Comparison of ENCODE assay signal across 9 mouse cellular contexts in genomic region chr7:98729661-98730271, GRCm38 (mm10). TPM values are rescaled to one million over a fixed set of nuclear protein-coding genes. Genes with fewer than 3 reads are reported as not detected.
A peak's percentile ranks its signal among the peaks of the same experiment; 100 is the strongest.
DNase-seq lines count a peak whose midpoint lies in the region; ATAC-seq and TF ChIP-seq lines count a peak whose summit lies in the region.
"Had no signal": no experiment of that assay in that cellular context is flagged by ENCODE, and none has a peak within 500 bp of the region (broad histone marks: within the 10 kb centered on the region; RNA-seq: fewer than 3 reads in every experiment).

No protein-coding gene starts in this region.

- no peaks in the 10 kb centered on the region for H3K4me1 ChIP-seq in liver, embryonic 11.5 days (replicated peaks; ENCODE audit: control insufficient read depth, insufficient read depth, low read length)
- H3K4me1 ChIP-seq in liver, postnatal 0 days (ENCODE audit: insufficient read depth) = no peaks in the 10 kb centered on the region
- H3K4me1 ChIP-seq in hindbrain, embryonic 16.5 days (ENCODE audit: control insufficient read depth, insufficient read depth, low read depth, low read length) = peaks cover 10% of the 10 kb centered on the region
- H3K4me1 ChIP-seq in midbrain, postnatal 0 days (ENCODE audit: insufficient read depth, low read length) = no peaks in the 10 kb centered on the region
- H3K4me1 ChIP-seq: liver, embryonic 15.5 days had no signal

- no peak for TF ChIP-seq CTCF in liver, postnatal 0 days (IDR thresholded peaks at IDR 0.05; ENCODE audit: low read depth)
- no peak for TF ChIP-seq CTCF in midbrain, postnatal 0 days (IDR thresholded peaks at IDR 0.05)

- 29% methylated on average over 19 of the region's 19 CpGs for WGBS in liver, embryonic 11.5 days
- WGBS in liver, postnatal 0 days (ENCODE audit: insufficient replicate concordance) = 29% methylated on average over 19 of the region's 19 CpGs
- WGBS in hindbrain, embryonic 16.5 days = 10% methylated on average over 19 of the region's 19 CpGs
- 9% methylated on average over 19 of the region's 19 CpGs for whole genome bisulfite sequencing in midbrain, postnatal 0 days

- no peak overlapping the region for H3K9ac ChIP-seq in liver, embryonic 11.5 days (ENCODE audit: low read depth, low read length)
- H3K9ac ChIP-seq in liver, postnatal 0 days (replicated peaks) = no peak overlapping the region
- peak overlapping the region; percentile 1; the same call in 1 of the 2 replicates for H3K9ac ChIP-seq in hindbrain, embryonic 16.5 days (ENCODE audit: low read depth, low read length)
- peak overlapping the region; percentile 39; the same call in 1 of the 2 replicates for H3K9ac ChIP-seq in midbrain, postnatal 0 days (replicated peaks; ENCODE audit: low read length, poor library complexity, severe bottlenecking)
- H3K9ac ChIP-seq: liver, embryonic 15.5 days had no signal

- TF ChIP-seq EP300 in liver, postnatal 0 days (IDR thresholded peaks at IDR 0.05; ENCODE audit: low read depth) = no peak

- no peak for DNase-seq in liver, embryonic 11.5 days (ENCODE audit: low spot score)
- no peak for DNase-seq in liver, postnatal 0 days
- peak; percentile 56 for DNase-seq in embryo, embryonic 11 days
- DNase-seq in midbrain, postnatal 0 days (ENCODE audit: low spot score) = peak; percentile 55
- no peak for DNase-seq in urinary bladder, postnatal 10 days (ENCODE audit: low spot score)
- DNase-seq in heart, adult 9 months (ENCODE audit: low spot score in 2 of 2) = no peak

- no peak overlapping the region for H3K27ac ChIP-seq in liver, embryonic 11.5 days (ENCODE audit: low read depth, low read length)
- H3K27ac ChIP-seq in liver, postnatal 0 days (ENCODE audit: low read depth) = no peak overlapping the region
- H3K27ac ChIP-seq in hindbrain, embryonic 16.5 days (ENCODE audit: low read depth, low read length) = no peak overlapping the region
- no peak overlapping the region for H3K27ac ChIP-seq in midbrain, postnatal 0 days (ENCODE audit: low read depth, low read length)
- H3K27ac ChIP-seq: liver, embryonic 15.5 days had no signal

- peaks cover 3% of the 10 kb centered on the region; the same call in 1 of the 2 replicates for H3K27me3 ChIP-seq in liver, embryonic 11.5 days (replicated peaks; ENCODE audit: control insufficient read depth, insufficient read depth, low read length)
- H3K27me3 ChIP-seq in liver, postnatal 0 days (ENCODE audit: insufficient read depth, low read length) = peaks cover 6% of the 10 kb centered on the region; the same call in 1 of the 2 replicates
- H3K27me3 ChIP-seq in hindbrain, embryonic 16.5 days (replicated peaks; ENCODE audit: control insufficient read depth, insufficient read depth, low read length) = no peaks in the 10 kb centered on the region
- no peaks in the 10 kb centered on the region for H3K27me3 ChIP-seq in midbrain, postnatal 0 days (ENCODE audit: insufficient read depth, low read length)

- 0 out of 2 replicates have a peak overlapping the region, but pooled peaks have one; percentile 2 for H3K4me2 ChIP-seq in liver, embryonic 11.5 days
- H3K4me2 ChIP-seq in liver, postnatal 0 days (ENCODE audit: low read depth, low read length) = no peak overlapping the region
- H3K4me2 ChIP-seq in hindbrain, embryonic 16.5 days (ENCODE audit: low read length) = peak overlapping the region; percentile 38
- H3K4me2 ChIP-seq in midbrain, postnatal 0 days (ENCODE audit: low read depth, low read length, poor library complexity, severe bottlenecking) = peak overlapping the region; percentile 39
- H3K4me2 ChIP-seq: liver, embryonic 15.5 days had no signal

- no peaks in the 10 kb centered on the region for H3K9me3 ChIP-seq in liver, embryonic 11.5 days (ENCODE audit: control insufficient read depth, low read length)
- no peaks in the 10 kb centered on the region for H3K9me3 ChIP-seq in liver, postnatal 0 days (ENCODE audit: low read length)
- no peaks in the 10 kb centered on the region for H3K9me3 ChIP-seq in hindbrain, embryonic 16.5 days (ENCODE audit: control insufficient read depth, low read length)
- H3K9me3 ChIP-seq in midbrain, postnatal 0 days (ENCODE audit: low read length) = no peaks in the 10 kb centered on the region
- H3K9me3 ChIP-seq: liver, embryonic 15.5 days had no signal

- H3K4me3 ChIP-seq in liver, embryonic 11.5 days (ENCODE audit: low read depth, low read length) = no peak overlapping the region
- H3K4me3 ChIP-seq in liver, postnatal 0 days (ENCODE audit: low read depth, low read length) = no peak overlapping the region
- peak overlapping the region; percentile 2; the same call in 1 of the 2 replicates for H3K4me3 ChIP-seq in hindbrain, embryonic 16.5 days (ENCODE audit: low read length)
- H3K4me3 ChIP-seq in midbrain, postnatal 0 days (ENCODE audit: low read depth, low read length) = peak overlapping the region; percentile 25
- H3K4me3 ChIP-seq: liver, embryonic 15.5 days had no signal

- ATAC-seq in liver, embryonic 11.5 days (replicated peaks; ENCODE audit: low FRiP score) = no peak
- no peak for ATAC-seq in liver, postnatal 0 days
- ATAC-seq in hindbrain, embryonic 16.5 days = peak; percentile 60
- peak; percentile 40; the same call in 1 of the 2 replicates for ATAC-seq in midbrain, postnatal 0 days (ENCODE audit: low FRiP score)
- ATAC-seq in CD4-positive, CD25-positive, alpha-beta regulatory T cell, adult 4 months = no peak

- H3K36me3 ChIP-seq in liver, embryonic 11.5 days (ENCODE audit: control insufficient read depth, insufficient read depth, low read length) = no peaks in the 10 kb centered on the region
- no peaks in the 10 kb centered on the region for H3K36me3 ChIP-seq in liver, postnatal 0 days (replicated peaks; ENCODE audit: insufficient read depth, low read length)
- no peaks in the 10 kb centered on the region for H3K36me3 ChIP-seq in hindbrain, embryonic 16.5 days (ENCODE audit: control insufficient read depth, insufficient read depth, low read length)
- H3K36me3 ChIP-seq in midbrain, postnatal 0 days (ENCODE audit: insufficient read depth, low read length) = no peaks in the 10 kb centered on the region
- H3K36me3 ChIP-seq: liver, embryonic 15.5 days had no signal

RNA-seq across cellular contexts. Expression of gene Thap12, which starts 26.9 kb away (rescaled TPM):
- 42.3 and 45.6 TPM in 2 replicates for polyA plus RNA-seq in liver, embryonic 11.5 days (2014; fragmentation: Nextera tagmentation; extraction: Ambion mirVana)
- polyA plus RNA-seq in liver, postnatal 0 days (2015; fragmentation: Nextera tagmentation; extraction: Ambion mirVana) = 14.0 and 15.7 TPM in 2 replicates
- 40.2 and 45.6 TPM in 2 replicates for polyA plus RNA-seq in hindbrain, embryonic 16.5 days (2015; fragmentation: Nextera tagmentation; extraction: Ambion mirVana)
- 64.2 and 67.3 TPM in 2 replicates for total RNA-seq in midbrain, postnatal 0 days (2014; rRNA removed)
- 43.0 and 49.1 TPM in 2 replicates for polyA plus RNA-seq in midbrain, postnatal 0 days (2015; fragmentation: Nextera tagmentation; extraction: Ambion mirVana)
- polyA plus RNA-seq in CD4-positive, CD25-positive, alpha-beta regulatory T cell, adult 4 months (2017; shearing (Covaris generic)) = 10 to 100 TPM; 12.2 to 13.6 TPM

Comparison
In these comparisons a context has a peak if more than half of its experiments do, and no peak if none do; other contexts are left out.
1. ATAC-seq: peak in hindbrain, embryonic 16.5 days (single experiment) and midbrain, postnatal 0 days (single experiment); none in liver, embryonic 11.5 days (single experiment), liver, postnatal 0 days (single experiment) and CD4-positive, CD25-positive, alpha-beta regulatory T cell, adult 4 months (single experiment).
2. DNase-seq: peak in embryo, embryonic 11 days (single experiment) and midbrain, postnatal 0 days (single experiment); none in liver, embryonic 11.5 days (single experiment), liver, postnatal 0 days (single experiment), urinary bladder, postnatal 10 days (single experiment) and heart, adult 9 months (0 of 2).
3. H3K4me3 ChIP-seq: peak in hindbrain, embryonic 16.5 days (single experiment) and midbrain, postnatal 0 days (single experiment); none in liver, embryonic 11.5 days (single experiment) and liver, postnatal 0 days (single experiment).
4. H3K9ac ChIP-seq: peak in hindbrain, embryonic 16.5 days (single experiment) and midbrain, postnatal 0 days (single experiment); none in liver, embryonic 11.5 days (single experiment) and liver, postnatal 0 days (single experiment).